Mouse (Mus musculus) thymus, postnatal 4 days (tissue): ENCODE measurements at regions not wholly inside any gene's neighbourhood (a gene's known extent, or its start where the extent isn't known, plus 50 kb on each side); places are given as distances from the start of the nearest gene placed in this dataset.
A peak's percentile ranks its signal among the peaks of the same experiment; 100 is the strongest.

ENCODE experiments used
- DNase-seq: peaks from one replicate; pipeline ENCODE4 v3.0.0; 2021

DNA sequence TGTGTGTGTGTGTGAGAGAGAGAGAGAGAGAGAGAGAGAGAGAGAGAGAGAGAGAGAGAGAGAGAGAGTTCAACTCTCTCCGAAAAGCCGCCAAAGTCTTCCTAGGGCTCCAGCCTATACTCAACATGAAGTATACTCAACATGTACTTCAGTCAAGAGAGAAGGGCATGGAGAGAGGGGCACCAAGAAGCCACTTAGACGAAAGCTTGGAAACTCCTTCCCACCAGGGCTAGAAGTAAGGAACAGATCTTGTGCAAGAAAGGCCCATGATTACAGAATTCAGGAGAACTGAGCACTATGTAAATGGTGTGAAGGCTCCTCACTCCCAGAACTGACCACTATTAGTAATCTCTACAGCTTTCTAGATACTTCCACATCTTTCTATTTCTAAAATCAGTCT lies 467.4 kb upstream of the Hs6st1 start:
- DNase-seq = no peak

DNA sequence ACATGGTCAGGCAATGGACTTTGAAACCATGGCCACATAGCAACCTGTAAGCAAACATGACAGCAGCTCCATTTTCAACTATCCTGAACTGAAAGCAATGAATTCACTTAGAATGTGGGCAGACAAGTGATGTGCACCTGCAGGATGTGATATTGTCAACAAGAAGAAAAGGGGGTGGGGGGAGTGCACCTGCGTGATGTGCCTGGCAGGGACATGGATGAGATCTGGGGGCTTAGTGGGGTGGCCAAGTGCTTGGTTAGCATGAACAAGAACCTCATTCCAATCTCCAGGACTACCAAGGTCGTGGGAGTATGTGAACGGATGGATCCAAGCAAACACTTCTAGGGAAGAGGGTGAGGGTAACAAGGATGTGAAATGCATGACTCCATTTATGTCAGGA lies 453.1 kb upstream of the Hs6st1 start:
- DNase-seq = peak; percentile 73

DNA sequence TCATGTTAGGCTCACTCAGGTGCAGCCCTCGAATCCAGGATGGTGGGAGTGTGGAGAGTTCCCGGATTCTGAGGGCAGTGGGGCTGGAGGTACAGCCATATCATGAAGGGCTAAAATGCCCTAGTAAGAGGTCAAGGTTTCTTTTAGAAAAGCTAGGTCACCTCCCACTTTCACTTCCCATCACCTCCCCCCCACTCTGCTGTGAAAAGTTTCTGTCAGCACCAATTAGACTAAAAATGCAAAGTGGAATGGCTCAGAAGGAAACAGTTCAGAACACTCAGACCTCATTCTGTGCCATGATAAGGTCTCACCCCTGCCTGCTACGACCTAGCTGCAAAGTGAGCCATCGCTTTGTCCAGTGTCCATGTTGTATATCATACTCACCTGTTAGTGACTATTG lies 448.7 kb upstream of the Hs6st1 start:
- no peak for DNase-seq

DNA sequence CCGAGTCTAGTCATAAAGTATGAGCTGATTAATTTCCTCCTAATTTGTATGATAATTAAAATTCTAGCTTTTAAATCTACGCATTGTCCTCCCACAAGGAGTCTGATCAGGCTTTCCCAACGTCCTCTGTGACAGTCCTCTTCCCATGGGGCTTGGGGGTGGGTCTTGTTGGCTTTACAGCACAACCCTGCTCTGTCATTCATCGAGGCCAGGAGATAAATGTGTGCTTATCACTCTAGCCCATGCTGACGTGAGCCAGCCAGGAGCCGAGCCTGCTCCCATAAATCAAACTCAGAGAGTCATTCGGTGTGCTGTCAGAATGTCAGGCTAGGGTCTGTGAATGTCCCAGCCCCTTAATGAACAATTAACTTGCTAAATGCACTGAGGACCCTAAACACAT lies 425.6 kb upstream of the Hs6st1 start:
- no peak for DNase-seq

DNA sequence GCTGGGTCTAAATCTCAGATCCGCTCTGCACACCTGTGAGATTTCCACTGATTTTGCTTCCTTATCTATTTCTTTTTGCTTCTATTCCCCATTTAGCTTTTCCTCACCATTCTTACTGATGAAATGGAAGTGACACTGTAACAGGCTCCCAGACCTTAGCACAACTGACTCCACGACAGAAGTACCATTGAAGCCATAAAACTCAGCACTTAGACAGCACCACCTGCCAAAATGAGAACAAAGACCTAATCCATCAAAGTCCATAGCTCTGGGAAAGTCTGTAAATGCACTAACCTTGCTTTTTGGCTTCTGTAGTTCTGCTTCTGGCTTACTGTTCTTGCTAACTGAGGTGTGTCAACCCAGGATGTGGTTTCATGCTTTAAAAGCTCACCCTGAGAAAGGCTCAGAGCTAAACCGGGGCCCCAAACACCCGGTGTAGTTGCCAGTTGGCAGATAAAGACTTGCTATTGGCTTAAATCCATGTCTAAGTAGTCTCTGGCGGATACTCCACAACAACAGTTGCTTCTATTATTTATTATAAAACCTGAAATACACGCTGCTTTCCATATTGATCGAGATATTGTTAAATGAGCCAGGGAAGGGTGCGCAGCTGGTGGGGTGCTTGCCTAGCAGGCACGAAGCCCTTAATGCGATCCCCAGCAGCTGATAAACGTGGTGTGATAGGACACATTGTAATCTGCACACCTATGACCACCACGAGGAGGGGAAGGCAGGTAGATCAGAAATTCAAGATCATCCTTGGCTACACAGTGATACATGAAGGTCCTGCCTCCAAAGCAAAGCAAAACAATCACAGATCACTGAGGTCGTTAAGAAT lies 414.9 kb upstream of the Hs6st1 start:
- DNase-seq = peak; percentile 75

DNA sequence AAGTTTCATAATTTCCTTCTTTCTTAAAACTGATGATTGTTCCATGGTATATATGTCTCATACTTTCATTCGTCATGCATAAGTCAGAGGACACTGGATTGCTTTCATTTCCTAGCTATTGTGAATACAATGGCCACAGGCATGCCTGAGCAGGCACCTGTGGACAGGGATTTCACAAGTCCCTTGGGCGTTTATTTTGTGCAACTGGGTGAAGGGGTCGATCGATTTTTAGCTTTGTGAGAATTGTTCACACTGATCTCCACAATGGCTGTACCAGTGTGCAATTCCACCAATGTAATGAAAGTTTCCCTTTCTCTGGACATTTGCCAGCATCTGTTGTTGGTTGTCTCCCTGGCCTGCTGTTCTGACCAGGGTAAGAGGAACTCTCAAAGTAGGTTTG lies 405.2 kb upstream of the Hs6st1 start:
- DNase-seq = no peak

DNA sequence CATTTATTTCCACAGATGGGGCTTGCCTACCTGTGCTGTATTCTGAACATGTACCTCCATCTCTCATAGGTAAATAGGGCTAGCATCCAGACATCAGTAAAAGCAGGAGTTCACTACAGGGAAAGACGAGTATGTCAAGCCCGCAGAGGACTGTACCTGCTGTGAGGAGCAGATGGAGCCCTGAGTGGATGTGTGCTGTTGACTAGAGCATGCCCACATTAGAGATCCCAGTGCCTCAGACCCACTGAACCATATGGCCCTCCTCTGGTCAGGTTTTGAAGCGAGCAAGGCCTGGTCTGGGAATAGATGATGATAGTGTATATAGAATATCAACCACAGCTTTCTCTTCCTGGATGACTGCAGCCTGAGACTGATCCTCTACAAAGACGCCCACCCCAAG lies 394.7 kb upstream of the Hs6st1 start:
- peak; percentile 6 for DNase-seq

DNA sequence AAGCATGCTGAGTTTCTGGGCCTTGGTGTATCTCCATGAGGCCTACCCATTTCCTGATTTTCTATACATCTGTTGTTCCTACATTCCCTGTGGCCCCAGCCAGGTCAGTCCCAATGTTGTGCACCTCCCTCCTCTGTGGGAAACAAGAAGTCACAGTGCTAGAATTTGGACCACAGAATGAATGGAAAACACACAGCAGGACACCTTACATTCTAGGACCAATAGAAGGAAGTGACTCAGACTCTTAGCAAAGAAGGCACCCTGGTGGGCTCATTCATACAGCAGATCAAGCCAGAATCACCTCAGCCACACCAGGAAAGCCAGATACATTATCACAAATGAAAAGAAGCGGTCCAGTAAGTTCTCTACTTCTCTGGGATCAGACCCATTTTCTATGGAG lies 394.2 kb upstream of the Hs6st1 start:
- DNase-seq = peak; percentile 2

DNA sequence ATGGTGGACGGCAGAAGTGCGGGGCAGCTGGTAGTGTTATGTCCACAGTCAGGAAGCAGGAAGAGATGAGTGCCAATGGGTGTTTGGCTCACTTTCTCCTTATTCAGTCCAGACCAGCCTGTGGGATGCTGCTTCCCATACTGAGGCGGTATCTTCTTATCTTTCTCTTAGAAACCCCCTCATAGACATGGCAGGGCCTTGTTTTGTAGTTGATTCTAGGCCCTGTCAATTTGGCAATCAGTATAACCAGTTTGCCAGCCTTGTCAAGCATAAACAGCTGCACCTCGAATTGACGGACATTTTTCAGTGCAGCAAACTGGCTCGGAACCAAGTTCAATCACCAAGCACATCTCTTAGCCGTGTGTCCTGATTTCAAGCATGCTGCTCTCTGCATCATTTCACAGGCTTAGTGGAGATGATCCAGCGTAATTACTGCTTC lies 385.7 kb upstream of the Hs6st1 start:
- no peak for DNase-seq

DNA sequence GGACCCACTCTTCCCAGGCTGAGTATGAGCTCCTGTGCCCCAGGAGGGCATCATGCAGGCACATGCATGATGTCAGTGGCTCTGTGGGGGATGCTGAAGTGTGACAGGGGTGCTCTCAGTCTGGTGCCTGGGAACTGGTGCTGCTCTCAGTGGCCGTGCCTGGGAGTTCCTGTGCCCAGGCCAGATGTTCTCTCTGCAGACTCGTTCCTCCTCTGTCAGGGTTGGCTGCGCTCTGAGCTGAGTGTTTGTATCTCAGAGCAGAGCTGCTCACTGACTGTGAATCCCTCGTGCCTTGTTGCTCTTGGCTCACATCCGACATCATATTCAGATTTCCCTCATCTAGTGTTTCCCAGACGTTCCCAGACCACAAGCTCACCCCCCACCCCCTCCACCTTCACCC lies 382.5 kb upstream of the Hs6st1 start:
- peak; percentile 59 for DNase-seq

DNA sequence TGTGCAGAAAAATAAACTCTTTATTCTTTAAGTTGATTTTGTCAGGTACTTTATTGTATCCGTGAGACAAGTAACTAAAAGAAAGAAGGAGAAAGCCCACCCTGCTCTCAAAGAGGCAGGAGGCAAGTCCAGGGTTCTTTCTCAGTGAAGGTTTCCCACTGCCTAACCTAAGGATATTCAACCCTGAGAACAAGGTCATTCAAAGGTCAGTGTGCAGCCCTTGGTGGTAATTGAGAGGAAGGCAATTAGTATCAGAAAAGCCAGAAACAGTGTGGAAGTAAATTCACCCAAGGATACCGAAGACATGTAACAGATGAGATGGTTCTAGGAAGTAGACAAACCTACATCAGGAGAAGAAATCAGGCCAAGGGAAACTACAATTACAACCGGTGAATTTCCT lies 373.9 kb upstream of the Hs6st1 start:
- DNase-seq = no peak

DNA sequence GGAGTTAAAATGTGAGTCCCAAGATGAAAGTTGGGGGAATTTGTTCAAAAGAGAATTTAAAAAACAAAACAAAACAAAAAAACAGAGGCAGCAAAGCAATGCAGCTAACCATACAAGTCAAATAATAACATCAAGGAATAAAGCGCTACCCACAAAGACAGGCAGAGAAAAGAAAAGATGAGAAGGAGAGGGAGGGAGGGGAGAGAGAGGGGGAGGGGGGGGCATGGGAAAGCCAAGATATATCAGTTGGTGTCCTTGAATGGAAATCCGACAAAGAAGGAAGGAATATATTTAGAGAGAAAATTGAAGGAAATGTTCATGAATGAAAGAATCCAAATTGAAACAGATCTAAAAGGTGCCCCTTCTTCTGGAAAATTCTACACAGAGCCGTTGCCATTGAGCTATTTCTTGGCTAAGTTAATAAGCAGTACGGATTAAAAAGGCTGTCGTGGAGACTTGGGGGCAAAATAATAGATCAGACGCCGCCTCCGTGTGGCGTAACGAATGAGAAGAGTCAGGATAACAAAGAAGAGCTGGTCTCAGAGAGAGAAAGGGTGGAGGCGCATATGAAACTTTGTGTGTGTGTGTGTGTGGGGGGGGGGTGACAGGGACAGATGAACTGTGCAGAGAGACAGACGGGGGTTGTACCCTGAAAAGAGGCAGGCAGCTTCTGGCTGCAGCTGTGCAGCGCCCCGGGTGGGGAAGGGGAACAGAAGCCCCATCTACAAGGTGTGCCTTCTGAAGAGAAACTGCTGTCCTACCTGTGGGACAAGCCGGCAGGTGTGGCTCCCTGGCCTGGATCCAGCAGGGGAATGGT lies 373.2 kb upstream of the Hs6st1 start:
- peak; percentile 55 for DNase-seq

DNA sequence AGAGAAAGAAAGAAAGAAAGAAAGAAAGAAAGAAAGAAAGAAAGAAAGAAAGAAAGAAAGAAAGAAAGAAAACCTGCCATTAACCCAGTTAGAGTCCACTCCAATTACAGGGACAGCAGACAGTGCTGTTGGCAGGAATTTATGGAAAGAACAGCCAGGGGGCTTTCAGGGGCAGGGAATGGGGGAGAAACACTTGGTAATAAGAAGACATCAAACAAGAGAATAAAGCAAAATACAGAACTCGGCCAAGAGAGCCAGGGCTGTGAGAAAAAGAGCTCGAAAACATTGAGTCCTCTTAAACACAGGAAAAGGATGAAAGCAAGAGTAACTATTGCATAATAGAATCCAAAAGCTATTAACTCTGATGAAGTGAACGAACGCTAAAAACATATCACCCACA lies 371.0 kb upstream of the Hs6st1 start:
- DNase-seq = no peak

DNA sequence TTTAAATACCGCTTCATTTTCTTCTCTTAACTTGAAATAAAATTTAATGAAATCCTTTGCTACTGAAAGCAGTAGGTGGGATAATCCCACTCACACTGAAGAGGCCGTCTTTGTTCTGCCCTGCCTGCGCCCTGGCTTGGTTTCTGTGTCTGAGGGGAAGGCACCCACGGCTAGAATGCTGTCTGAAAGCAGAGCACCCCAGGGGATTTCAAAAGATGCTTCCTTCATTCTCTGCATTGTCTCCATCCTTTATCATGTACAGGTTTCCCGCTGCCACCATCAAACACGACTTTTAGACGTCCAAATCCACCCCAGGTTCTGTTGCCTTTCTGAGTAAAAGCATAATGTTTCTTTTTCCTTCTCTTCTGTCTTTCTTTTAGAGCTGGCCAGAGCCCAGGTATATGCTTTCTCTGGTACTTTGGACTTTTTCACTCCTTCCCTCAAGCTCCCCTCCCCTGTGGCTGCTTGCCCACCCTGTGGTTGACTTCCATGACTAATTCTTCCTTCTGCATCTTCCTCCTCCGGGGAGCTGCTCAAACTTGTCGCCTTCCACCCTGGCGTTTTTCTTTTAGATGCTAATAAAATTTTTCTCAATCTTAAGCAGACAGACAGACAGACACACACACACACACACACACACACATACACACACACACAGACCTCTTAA lies 370.2 kb upstream of the Hs6st1 start:
- no peak for DNase-seq

DNA sequence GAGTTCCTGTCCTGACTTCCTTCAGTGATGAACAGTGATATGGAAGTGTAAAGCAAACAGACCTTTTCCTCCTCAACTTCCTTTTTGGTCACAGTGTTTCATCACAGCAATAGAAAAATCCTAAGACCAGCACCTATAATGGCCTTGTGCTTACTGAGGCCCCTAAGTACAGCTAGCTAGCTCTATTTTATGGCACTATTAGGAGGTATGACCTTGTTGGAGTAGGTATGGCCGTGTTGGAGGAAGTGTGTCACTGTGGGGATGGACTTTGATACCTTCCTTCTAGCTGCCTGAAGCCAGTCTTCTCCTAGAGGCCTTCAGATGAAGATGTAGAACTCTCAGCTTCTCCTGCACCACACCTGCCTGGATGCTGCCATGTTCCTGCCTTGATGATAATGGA lies 365.6 kb upstream of the Hs6st1 start:
- no peak for DNase-seq

DNA sequence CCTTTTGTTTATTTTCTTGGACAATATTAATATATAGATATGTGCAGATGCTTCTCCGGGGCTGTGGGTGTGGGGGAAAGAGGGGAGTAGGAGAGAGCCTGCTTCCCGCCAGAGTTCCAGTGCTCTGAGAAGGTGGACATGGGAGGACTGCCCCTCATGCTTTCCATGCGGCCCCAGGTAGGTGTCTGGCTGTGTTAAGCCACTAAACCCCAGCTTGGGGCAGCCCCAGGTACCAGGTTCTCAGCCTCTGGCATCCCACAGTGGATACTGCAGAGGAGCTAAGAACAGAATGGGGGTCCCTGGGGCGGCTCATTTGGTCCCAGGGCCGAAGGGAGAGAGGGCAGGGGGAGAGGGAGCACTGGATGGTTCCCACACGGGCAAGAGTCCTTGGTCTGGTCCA lies 361.9 kb upstream of the Hs6st1 start:
- no peak for DNase-seq

DNA sequence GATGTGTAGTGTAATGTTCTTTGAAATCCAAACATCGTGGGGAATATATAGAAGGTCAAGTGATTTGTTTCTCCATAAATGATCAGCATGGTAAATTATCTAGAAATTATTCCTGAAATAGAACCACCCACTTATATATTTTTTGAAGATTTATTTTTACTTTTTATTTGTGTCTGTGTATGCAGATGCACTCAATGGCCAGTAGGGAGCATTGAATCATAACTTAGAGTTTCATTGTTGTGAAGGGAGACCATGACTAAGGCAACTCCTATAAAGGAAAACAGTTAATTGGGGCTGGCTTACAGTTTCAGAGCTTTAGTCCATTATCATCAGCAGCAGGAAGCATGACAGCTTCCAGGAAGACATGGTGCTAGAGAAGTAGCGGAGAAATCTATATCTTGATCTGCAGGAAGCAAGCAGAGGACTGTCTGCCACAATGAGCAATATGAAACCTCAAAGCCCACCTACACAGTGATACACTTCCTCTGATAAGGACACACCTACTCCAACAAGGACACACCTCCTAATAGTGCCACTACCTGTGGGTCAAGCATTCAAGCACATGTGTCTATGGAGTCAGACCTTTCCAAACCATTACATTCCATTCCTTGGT lies 359.9 kb upstream of the Hs6st1 start:
- DNase-seq = no peak

DNA sequence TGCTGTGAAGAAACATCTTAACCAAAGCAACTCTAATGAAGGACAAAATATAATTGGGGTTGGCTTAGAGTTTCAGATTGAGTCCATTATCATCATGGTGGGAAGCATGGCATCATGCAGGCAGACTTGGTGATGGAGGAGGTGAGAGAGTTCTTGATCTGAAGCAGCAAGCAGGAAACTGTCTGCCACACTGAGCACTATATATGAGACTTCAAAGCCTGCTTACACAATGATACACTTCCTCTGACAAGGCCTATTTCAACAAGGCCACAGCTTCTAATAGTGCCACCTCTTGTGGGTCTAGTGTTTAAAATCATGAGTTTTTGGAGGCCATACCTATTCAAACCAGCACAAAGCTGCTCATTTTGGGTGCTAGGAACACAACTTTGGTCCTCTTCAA lies 359.0 kb upstream of the Hs6st1 start:
- no peak for DNase-seq

DNA sequence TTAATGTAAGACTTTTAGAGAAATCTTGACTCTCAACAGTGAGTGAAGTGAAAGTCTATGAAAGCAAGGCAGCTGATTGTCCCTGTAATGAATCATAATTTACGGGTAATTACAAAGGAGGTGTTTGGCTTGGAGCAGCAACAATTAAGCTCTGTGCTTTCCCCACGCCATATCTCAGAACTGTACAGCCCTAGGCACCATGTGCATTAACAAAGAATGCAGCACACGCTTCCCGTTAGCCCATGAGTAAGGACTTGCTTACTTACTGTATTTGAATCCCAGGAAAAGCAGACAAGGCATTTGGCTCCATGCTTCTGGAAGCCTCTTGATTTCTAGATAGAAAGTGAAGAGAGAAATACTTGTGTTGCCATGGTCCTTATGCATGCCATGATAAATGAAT lies 354.2 kb upstream of the Hs6st1 start:
- DNase-seq = no peak

DNA sequence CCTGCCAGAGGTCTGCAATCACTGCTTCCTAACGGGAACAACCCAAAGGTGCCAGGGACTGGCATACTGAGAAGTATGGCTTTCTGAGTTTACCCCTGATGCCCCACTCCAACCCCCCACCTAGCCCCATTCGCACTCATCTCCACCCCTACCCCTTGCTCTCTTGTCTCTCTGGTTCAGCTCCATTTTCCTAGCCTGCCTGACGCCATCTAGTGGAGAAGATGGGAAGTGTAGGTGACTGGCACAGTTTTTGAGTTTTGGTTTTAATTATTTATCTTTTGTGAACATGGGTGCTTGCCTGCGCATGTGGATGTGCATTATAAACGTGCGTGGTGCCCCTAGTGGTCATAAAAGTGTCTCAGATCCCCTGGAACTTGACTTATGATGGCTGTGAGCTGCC lies 352.3 kb upstream of the Hs6st1 start:
- peak; percentile 42 for DNase-seq

DNA sequence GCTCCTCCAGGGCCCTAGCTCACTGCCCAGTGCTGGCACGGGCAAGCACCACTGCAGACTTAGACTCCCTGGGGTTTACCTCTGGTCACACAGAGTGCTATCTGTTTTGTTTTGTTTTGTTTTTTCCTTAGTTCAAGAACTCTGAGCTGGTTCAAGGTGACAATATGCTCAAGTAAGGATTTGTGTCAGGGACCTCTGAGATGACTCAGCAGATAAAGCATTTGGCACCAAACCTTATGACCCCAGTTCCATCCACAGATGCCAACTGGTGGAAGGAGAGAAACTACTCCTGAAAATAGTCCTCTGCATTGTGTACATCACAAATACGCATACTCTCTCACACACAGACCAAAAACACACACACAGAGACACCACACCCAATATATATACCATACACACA lies 351.0 kb upstream of the Hs6st1 start:
- DNase-seq = no peak

DNA sequence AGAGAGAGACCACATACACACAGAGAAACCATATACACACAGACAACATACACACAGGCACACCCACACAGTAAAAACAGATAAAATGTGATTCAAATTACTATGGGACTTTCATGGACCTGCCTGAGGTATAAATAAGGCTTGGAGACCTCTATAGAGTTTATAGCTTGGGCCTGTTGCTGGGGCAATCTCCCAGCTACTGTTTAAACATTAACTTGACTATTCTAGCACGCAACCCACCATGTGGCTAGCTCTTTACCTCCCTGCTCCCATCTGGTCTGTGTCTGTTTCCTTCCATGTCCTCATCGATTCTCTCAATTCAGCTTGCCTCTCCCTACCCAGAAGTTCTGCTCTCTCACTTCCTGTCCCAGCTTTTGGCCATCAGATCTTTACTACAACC lies 350.5 kb upstream of the Hs6st1 start:
- no peak for DNase-seq

DNA sequence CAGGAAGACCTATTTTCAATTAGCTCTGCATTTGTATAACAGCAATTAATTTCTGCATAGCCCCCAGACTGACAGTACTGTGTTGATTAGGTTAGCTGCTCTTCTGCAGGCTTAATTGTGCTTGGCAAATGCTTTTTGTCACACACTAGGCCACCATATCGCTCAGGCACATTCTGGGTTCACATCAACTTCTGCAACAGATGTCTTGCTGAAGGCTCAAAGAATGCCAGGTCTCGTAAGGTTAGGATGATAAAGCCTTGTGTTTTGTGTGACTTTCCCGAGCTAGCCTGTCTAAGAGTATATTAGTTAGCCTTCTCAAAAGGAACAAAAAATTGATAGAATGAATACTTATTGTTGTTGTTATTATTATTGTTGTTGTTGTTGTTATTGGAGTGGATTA lies 348.1 kb upstream of the Hs6st1 start:
- DNase-seq = no peak
